Mouse (Mus musculus): ENCODE measurements around the gene Atpaf1.

DNA sequence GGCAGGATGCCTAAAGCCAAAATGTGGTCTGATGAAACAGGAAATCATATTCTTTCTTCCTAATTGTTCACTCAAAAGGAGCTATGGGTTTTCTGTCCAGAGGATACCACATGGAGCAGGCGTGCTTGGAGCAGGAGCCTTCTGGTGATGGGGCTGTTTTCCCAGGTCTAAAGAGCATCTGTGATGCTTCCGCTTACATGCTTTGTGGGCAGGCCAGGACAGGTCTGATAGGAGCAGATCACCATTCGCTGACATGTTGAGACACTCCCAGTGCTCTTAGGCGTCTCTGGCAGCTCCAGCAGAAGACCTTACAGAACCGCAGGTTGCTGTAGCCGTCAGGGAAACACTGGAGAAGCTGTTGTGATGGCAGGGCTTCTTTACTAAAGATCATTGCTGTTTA is 9.6 kb upstream of the Atpaf1 start:
- TF ChIP-seq POLR2A (IDR thresholded peaks at IDR 0.05; ENCODE audit: borderline replicate concordance, extremely low read depth, insufficient read depth, insufficient read length, poor library complexity, severe bottlenecking) (no peak), CTCF (IDR thresholded peaks at IDR 0.05; ENCODE audit: borderline replicate concordance, extremely low read depth, insufficient read depth, insufficient read length) (no peak)

Measured in brain, embryonic 14.5 days (tissue).